Mouse (Mus musculus): ENCODE measurements around the gene Zfp92. TPM values are rescaled to one million over a fixed set of nuclear protein-coding genes. Genes with fewer than 3 reads are reported as not detected.

Gene Zfp92
- total RNA-seq (2012; rRNA removed): 0.04 TPM in 2 replicates
- total RNA-seq (2014; rRNA removed): not detected in 2 replicates
- not detected in 2 replicates for polyA plus RNA-seq (2012; ENCODE audit: insufficient read length, low read depth)

DNA sequence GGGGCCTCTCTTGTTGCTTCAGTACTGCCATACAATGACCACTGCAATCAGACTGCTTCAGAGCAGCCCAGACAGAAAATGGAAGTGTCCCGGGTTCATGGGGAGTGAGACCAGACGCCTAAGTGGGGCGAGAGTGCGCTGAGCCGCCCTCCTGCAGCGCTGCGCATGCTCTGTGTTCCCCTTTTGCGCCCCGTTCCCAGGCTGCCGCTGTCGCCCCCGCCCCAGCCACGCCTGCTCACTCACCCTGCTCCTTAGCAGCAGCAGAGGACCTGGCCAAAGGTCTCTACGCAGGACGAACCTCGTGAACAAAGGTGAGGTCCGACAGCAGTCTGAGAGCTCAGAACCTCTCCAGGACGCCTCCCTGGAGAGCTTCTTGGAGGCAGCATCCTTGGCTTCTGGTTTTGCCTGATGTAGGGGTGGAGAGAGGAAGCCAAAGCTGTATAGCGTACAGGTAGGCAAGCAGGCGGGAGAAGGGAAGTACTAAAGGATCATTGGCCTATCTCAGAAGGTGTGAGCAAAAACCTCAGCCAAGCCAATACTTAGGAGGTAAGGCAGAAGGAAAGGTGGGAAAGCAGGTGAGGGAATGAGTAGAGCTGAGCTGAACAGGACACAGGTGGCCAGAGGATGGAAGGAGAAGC is at the start of gene Zfp92:
Gene Zfp92 (plus strand): TSS at position 217 of the 638 bp plus-strand sequence.
- Histone ChIP-seq H3K4me2 (ENCODE audit: insufficient read depth, low read depth, poor library complexity, severe bottlenecking) (peak within 1 kb of the TSS; percentile 62), H3K9ac (ENCODE audit: insufficient read depth, low read depth) (peak within 1 kb of the TSS; percentile 54), H3K4me1 (ENCODE audit: control insufficient read depth in 1 of 2, insufficient read depth in 2 of 2) (no peaks in the 10 kb centered on the region), H3K27me3 (replicated peaks) (no peaks in the 10 kb centered on the region), H3K36me3 (replicated peaks in 1 of 2; ENCODE audit: control insufficient read depth in 1 of 2, insufficient read depth in 1 of 2, low read length in 1 of 2) (no peaks in the 10 kb centered on the region), H3K4me3 (replicated peaks in 1 of 3; ENCODE audit: low read depth in 2 of 3, low read length in 2 of 3, poor library complexity in 1 of 3) (peak within 1 kb of the TSS in 1 of 3 experiments; percentile 41), H3K27ac (ENCODE audit: insufficient read depth, low read depth) (no peak within 1 kb of the TSS), H3K79me2 (replicated peaks; ENCODE audit: control insufficient read depth, extremely low read depth, insufficient read depth, poor library complexity, severe bottlenecking) (no peaks in the 10 kb centered on the region), H3K9me3 (replicated peaks; ENCODE audit: low read length) (no peaks in the 10 kb centered on the region)
- TF ChIP-seq ELF1 (IDR thresholded peaks at IDR 0.05; ENCODE audit: low read depth, low read length) (no peak), NRF1 (IDR thresholded peaks at IDR 0.05; ENCODE audit: low read depth, low read length) (peak; percentile 81)
- DNase-seq (ENCODE audit: extremely low read depth): no peak
- dilution Hi-C loops (cut with MboI; ENCODE audit: extremely low pct_ligation_motif_present, extremely low pct_unique_long_range_greater_than_20kb, low sequenced_read_pairs) (no loop called here), in situ Hi-C loops (cut with MboI; ENCODE audit: low pct_ligation_motif_present, low pct_unique_long_range_greater_than_20kb, low sequenced_read_pairs) (loop anchor here (25.0 kb wide), 2 partner anchors 99 to 174 kb away; partner anchors contain the start of genes F8a and Xlr4c)

DNA sequence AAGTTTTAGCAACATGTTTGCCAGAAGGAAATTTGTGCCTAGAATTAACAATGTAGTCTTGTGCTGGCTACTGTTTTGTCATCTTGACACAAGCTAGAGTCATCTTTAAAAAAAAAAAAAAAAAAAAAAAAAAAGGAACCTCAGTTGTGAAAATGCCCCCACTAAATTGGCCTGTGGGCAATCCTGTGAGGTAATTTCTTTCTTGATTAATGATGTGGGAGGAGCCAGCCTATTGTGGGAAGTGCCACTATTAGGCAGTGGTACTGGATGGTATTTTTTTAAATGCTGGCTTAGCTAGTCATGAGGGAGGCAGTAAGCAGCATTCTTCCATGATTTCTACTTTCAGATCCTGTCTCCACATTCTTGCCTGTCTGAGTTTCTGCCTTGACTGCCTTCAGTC is 47.6 kb upstream of the Zfp92 start:
- dilution Hi-C loops (cut with MboI; ENCODE audit: extremely low pct_ligation_motif_present, extremely low pct_unique_long_range_greater_than_20kb, low sequenced_read_pairs) (no loop called here), in situ Hi-C loops (cut with MboI; ENCODE audit: low pct_ligation_motif_present, low pct_unique_long_range_greater_than_20kb, low sequenced_read_pairs) (no loop called here)
- TF ChIP-seq MAX (IDR thresholded peaks at IDR 0.05; ENCODE audit: low read length) (no peak), KAT2A (IDR thresholded peaks at IDR 0.05; ENCODE audit: insufficient replicate concordance, low read length) (no peak)
- Histone ChIP-seq H3K79me2 (replicated peaks; ENCODE audit: control insufficient read depth, extremely low read depth, insufficient read depth, poor library complexity, severe bottlenecking) (no peaks in the 10 kb centered on the region), H3K9ac (ENCODE audit: insufficient read depth, low read depth) (no peak overlapping the region), H3K36me3 (replicated peaks in 1 of 2; ENCODE audit: control insufficient read depth in 1 of 2, insufficient read depth in 1 of 2, low read length in 1 of 2) (peaks cover 3 to 22% of the 10 kb centered on the region in 2 experiments), H3K27me3 (replicated peaks) (no peaks in the 10 kb centered on the region), H3K4me2 (ENCODE audit: insufficient read depth, low read depth, poor library complexity, severe bottlenecking) (no peak overlapping the region), H3K4me3 (replicated peaks in 1 of 3; ENCODE audit: low read depth in 2 of 3, low read length in 2 of 3, poor library complexity in 1 of 3) (no peak overlapping the region), H3K9me3 (replicated peaks; ENCODE audit: low read length) (no peaks in the 10 kb centered on the region), H3K4me1 (ENCODE audit: control insufficient read depth in 1 of 2, insufficient read depth in 2 of 2) (peaks cover 0 to under 1% of the 10 kb centered on the region in 2 experiments; a peak in 2 of 4 replicates), H3K27ac (ENCODE audit: insufficient read depth, low read depth) (no peak overlapping the region)
- no peak for DNase-seq (ENCODE audit: extremely low read depth)

DNA sequence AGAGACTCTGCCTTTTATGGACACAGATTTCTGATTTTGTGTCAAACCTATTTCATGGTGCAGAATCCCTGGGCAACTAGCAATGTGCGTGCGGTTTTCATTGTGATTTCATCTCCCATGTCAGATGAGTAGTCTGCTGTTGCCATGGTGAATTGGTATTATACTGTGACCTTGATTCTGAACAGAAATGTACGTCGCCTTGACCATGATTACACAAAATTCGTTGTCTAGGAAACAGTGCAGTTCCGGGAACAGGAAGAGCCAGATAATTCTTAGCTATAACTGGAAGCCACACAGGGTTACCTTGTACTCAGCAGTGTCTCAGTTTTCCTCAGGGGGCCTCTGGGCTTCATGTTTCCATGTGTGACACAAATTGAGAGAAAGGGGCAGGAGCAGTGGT is 26.5 kb upstream of the Zfp92 start:
- TF ChIP-seq KAT2A (IDR thresholded peaks at IDR 0.05; ENCODE audit: insufficient replicate concordance, low read length): no peak
- TF ChIP-seq BHLHE40 (IDR thresholded peaks at IDR 0.05; ENCODE audit: low read depth, low read length): no peak
- TF ChIP-seq MXI1 (IDR thresholded peaks at IDR 0.05; ENCODE audit: low read depth, low read length): no peak
- no peak for TF ChIP-seq EP300 (IDR thresholded peaks at IDR 0.05; ENCODE audit: low read length)
- Histone ChIP-seq H3K4me1 (ENCODE audit: control insufficient read depth in 1 of 2, insufficient read depth in 2 of 2) (no peaks in the 10 kb centered on the region), H3K27me3 (replicated peaks) (no peaks in the 10 kb centered on the region), H3K4me3 (replicated peaks in 1 of 3; ENCODE audit: low read depth in 2 of 3, low read length in 2 of 3, poor library complexity in 1 of 3) (no peak overlapping the region), H3K36me3 (replicated peaks in 1 of 2; ENCODE audit: control insufficient read depth in 1 of 2, insufficient read depth in 1 of 2, low read length in 1 of 2) (no peaks in the 10 kb centered on the region), H3K79me2 (replicated peaks; ENCODE audit: control insufficient read depth, extremely low read depth, insufficient read depth, poor library complexity, severe bottlenecking) (no peaks in the 10 kb centered on the region), H3K9ac (ENCODE audit: insufficient read depth, low read depth) (no peak overlapping the region), H3K27ac (ENCODE audit: insufficient read depth, low read depth) (no peak overlapping the region), H3K4me2 (ENCODE audit: insufficient read depth, low read depth, poor library complexity, severe bottlenecking) (no peak overlapping the region), H3K9me3 (replicated peaks; ENCODE audit: low read length) (no peaks in the 10 kb centered on the region)
- in situ Hi-C loops (cut with MboI; ENCODE audit: low pct_ligation_motif_present, low pct_unique_long_range_greater_than_20kb, low sequenced_read_pairs): no loop called here
- dilution Hi-C loops (cut with MboI; ENCODE audit: extremely low pct_ligation_motif_present, extremely low pct_unique_long_range_greater_than_20kb, low sequenced_read_pairs): no loop called here
- no peak for DNase-seq (ENCODE audit: extremely low read depth)
